Mouse (Mus musculus) layer of hippocampus, adult 2 months (tissue): ENCODE results near the gene Arhgap28. TPM values are rescaled to one million over a fixed set of nuclear protein-coding genes. Genes with fewer than 3 reads are reported as not detected.

Experiments used
- DNase-seq, 2 experiments: peaks; one replicate each; pipeline ENCODE4 v3.0.0; 2022; ENCODE audit warnings: low spot score in 2 of 2
- H3K27ac ChIP-seq: fragments of 200-600 bp; 2 replicates; pipeline ENCODE4 v1.8.1; 2022
- H3K4me3 ChIP-seq: fragments of 200-600 bp; 2 replicates; pipeline ENCODE4 v1.8.1; 2022; ENCODE audit warnings: mild to moderate bottlenecking
- CTCF ChIP-seq: fragments of 200-600 bp; conservative IDR thresholded peaks from 2 replicates; pipeline ENCODE4 v1.8.1; 2022; ENCODE audit warnings: antibody characterized with exemption, mild to moderate bottlenecking, moderate library complexity
- total RNA-seq, 2 experiments: library from RNA; stranded (reverse); gene quantifications; 2 replicates each; pipeline ENCODE4 v1.2.3; 2021

The Arhgap28 gene
- total RNA-seq, 2 experiments from 2014 or later: 0.34 to 0.49 TPM

DNA sequence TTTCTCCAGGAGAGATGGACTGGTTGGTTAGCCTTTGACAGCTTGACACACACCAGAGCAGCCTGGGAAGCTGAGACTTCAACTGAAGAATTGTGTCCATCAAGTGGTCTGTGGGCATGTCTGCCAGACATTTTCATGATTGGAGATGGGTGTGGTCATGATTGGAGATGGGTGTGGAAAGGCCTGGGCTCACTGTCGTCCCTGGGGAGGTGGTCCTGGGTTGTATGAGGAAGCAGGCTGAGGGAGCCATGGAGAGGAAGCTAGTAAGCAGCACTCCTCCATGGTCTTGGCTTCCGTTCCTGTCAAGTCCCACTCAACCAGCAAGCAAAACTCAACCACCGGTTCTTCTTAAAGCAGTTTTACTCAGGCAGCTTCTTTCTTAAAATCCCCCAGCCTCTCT, 176.5 kb downstream of the Arhgap28 start:
- no peak overlapping the region for H3K4me3 ChIP-seq
- no peak overlapping the region for H3K27ac ChIP-seq
- no peak for TF ChIP-seq CTCF
- DNase-seq: no peak

GRCm38 (mm10) chr17:67816916-67817315, 187.0 kb downstream of the Arhgap28 start:
- H3K27ac ChIP-seq: no peak overlapping the region
- H3K4me3 ChIP-seq: no peak overlapping the region
- DNase-seq: no peak
- TF ChIP-seq CTCF: no peak

DNA sequence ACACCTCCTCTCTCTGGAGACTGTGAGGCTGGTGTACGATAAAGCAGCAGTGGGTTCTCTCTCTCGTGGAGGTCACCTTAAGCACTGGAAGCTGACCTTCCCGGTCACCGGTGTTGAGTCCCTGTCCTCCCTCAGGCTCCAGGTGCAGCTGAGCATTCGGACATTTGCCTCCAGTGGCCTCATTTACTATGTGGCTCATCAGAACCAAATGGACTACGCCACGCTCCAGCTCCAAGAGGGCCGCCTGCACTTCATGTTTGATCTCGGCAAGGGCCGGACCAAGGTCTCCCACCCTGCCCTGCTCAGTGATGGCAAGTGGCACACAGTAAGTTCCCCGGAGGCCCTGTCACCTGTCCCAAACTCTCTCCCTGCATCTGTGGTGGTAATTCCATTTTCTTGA, 188.2 kb downstream of the Arhgap28 start:
- Histone ChIP-seq H3K27ac (no peak overlapping the region), H3K4me3 (no peak overlapping the region)
- no peak for DNase-seq
- TF ChIP-seq CTCF: no peak

- Histone ChIP-seq H3K4me3 (no peak overlapping the region), H3K27ac (no peak overlapping the region)
- TF ChIP-seq CTCF: no peak
- DNase-seq: no peak
Observed at GRCm38 (mm10) chr17:67813666-67814065, 190.3 kb downstream of the Arhgap28 start.

DNA sequence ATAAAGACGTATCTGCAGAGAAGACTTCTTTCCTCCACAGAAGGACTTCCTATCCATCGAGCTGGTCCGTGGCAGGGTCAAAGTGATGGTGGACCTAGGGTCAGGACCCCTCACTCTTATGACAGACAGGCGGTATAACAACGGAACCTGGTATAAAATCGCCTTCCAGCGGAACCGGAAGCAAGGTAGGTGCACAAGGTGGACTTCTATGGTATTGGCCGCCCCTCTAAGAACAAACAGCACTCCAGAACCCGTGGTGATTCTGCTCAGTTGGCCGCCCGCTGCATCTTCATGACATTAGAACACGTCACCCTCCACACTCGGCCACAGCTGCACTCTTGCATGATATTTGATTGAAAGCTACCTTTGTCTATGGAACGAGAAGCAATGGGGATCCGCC, 194.7 kb downstream of the Arhgap28 start:
- DNase-seq: no peak
- no peak overlapping the region for H3K27ac ChIP-seq
- TF ChIP-seq CTCF: no peak
- H3K4me3 ChIP-seq: no peak overlapping the region
